Mouse (Mus musculus) heart, embryonic 16.5 days (tissue): ENCODE data around the gene Adra2b. TPM values are rescaled to one million over a fixed set of nuclear protein-coding genes. Genes with fewer than 3 reads are reported as not detected.

Source experiments
- ATAC-seq: fragments of 200-750 bp; cut with Nextera tagmentation; replicated peaks from 2 replicates; pipeline ENCODE4 v1.8.0; 2017; ENCODE audit warnings: moderate number of reproducible peaks; ENCODE audit not compliant: insufficient read depth, low FRiP score; ENCODE audit errors: extremely low read depth
- H3K27ac ChIP-seq: fragments of 300-500 bp; sonication (generic); 2 replicates; pipeline ENCODE4 v1.5.1; 2014; ENCODE audit warnings: mild to moderate bottlenecking, low read length, control low read depth, moderate library complexity
- H3K27me3 ChIP-seq: fragments of 300-500 bp; sonication (generic); 2 replicates; pipeline ENCODE4 v1.6.1; 2014; ENCODE audit warnings: low read length, mixed read lengths; ENCODE audit not compliant: control insufficient read depth, insufficient read depth
- H3K36me3 ChIP-seq: fragments of 300-500 bp; sonication (generic); 2 replicates; pipeline ENCODE4 v1.6.1; 2014; ENCODE audit not compliant: control insufficient read depth, insufficient read depth
- H3K4me1 ChIP-seq: fragments of 300-500 bp; sonication (generic); 2 replicates; pipeline ENCODE4 v1.6.1; 2014; ENCODE audit warnings: low read length, mixed read lengths; ENCODE audit not compliant: control insufficient read depth, insufficient read depth
- H3K4me2 ChIP-seq: fragments of 300-500 bp; sonication (generic); 2 replicates; pipeline ENCODE4 v1.6.1; 2014; ENCODE audit warnings: low read depth, mild to moderate bottlenecking, control low read depth, low read length
- H3K4me3 ChIP-seq: fragments of 300-500 bp; sonication (generic); 2 replicates; pipeline ENCODE4 v1.5.1; 2014; ENCODE audit warnings: mild to moderate bottlenecking, control low read depth, low read length
- H3K9ac ChIP-seq: fragments of 300-500 bp; sonication (generic); 2 replicates; pipeline ENCODE4 v1.6.1; 2014; ENCODE audit warnings: low read length, control low read depth
- H3K9me3 ChIP-seq: fragments of 300-500 bp; sonication (generic); replicated peaks from 2 replicates; pipeline ENCODE4 v1.6.1; 2016; ENCODE audit warnings: low read length; ENCODE audit not compliant: control insufficient read depth
- WGBS: fragments of 180-500 bp; shearing (Covaris S2); extraction: QIAGEN DNeasy Blood & Tissue Kit; methylation state at CpG from one replicate; pipeline ENCODE4 v1.1.7; 2014; 5-methylcytosine and 5-hydroxymethylcytosine counted together
- polyA plus RNA-seq: library from polyadenylated mRNA; unstranded; fragments of >200 nt; fragmentation: Nextera tagmentation; extraction: Ambion mirVana; gene quantifications from 2 replicates; pipeline ENCODE4 v1.2.1, GENCODE M21; 2015

Adra2b gene
- polyA plus RNA-seq, 1 experiment from 2014 or later, result 1.3 TPM

GRCm38 (mm10) chr2:127363282-127363652 lies 259 bp downstream of the Adra2b start:
- Histone ChIP-seq H3K4me3 (peak overlapping the region; percentile 52), H3K27me3 (peaks cover 58% of the 10 kb centered on the region), H3K9ac (peak overlapping the region; percentile 63), H3K9me3 (no peaks in the 10 kb centered on the region), H3K36me3 (no peaks in the 10 kb centered on the region), H3K4me2 (peak overlapping the region; percentile 81), H3K27ac (no peak overlapping the region), H3K4me1 (peaks cover 13% of the 10 kb centered on the region)
- 0 out of 2 replicates have a peak, but pooled peaks have one; percentile 4 for ATAC-seq
- WGBS, result under 1% methylated on average over 28 of the region's 28 CpGs

GRCm38 (mm10) chr2:127363696-127364095 lies 688 bp downstream of the Adra2b start:
- no peak for ATAC-seq
- no peak overlapping the region for H3K9ac ChIP-seq
- H3K4me3 ChIP-seq, result peak overlapping the region; percentile 52
- peaks cover 58% of the 10 kb centered on the region for H3K27me3 ChIP-seq
- H3K4me1 ChIP-seq, result peaks cover 13% of the 10 kb centered on the region
- no peak overlapping the region for H3K27ac ChIP-seq
- H3K9me3 ChIP-seq, result no peaks in the 10 kb centered on the region
- WGBS, result 2% methylated on average over 20 of the region's 20 CpGs
- no peaks in the 10 kb centered on the region for H3K36me3 ChIP-seq
- H3K4me2 ChIP-seq, result peak overlapping the region; percentile 81

GRCm38 (mm10) chr2:127364452-127364851 lies 1.4 kb downstream of the Adra2b start:
- peaks cover 13% of the 10 kb centered on the region for H3K4me1 ChIP-seq
- no peak overlapping the region for H3K9ac ChIP-seq
- ATAC-seq, result no peak
- no peak overlapping the region for H3K4me2 ChIP-seq
- no peaks in the 10 kb centered on the region for H3K9me3 ChIP-seq
- H3K27me3 ChIP-seq, result peaks cover 58% of the 10 kb centered on the region
- no peak overlapping the region for H3K27ac ChIP-seq
- H3K36me3 ChIP-seq, result no peaks in the 10 kb centered on the region
- H3K4me3 ChIP-seq, result peak overlapping the region; percentile 9; the same call in 1 of the 2 replicates
- WGBS, result 16% methylated on average over 8 of the region's 8 CpGs

- H3K27me3 ChIP-seq, result peaks cover 42% of the 10 kb centered on the region
- peaks cover 30% of the 10 kb centered on the region for H3K4me1 ChIP-seq
- no peak overlapping the region for H3K4me3 ChIP-seq
- 45% methylated on average over 10 of the region's 10 CpGs for WGBS
- no peak for ATAC-seq
- H3K27ac ChIP-seq, result no peak overlapping the region
- H3K4me2 ChIP-seq, result no peak overlapping the region
- H3K36me3 ChIP-seq, result no peaks in the 10 kb centered on the region
- no peaks in the 10 kb centered on the region for H3K9me3 ChIP-seq
- H3K9ac ChIP-seq, result no peak overlapping the region
Measured at GRCm38 (mm10) chr2:127367126-127367820, 4.3 kb downstream of the Adra2b start.

- no peak overlapping the region for H3K27ac ChIP-seq
- H3K4me2 ChIP-seq, result no peak overlapping the region
Measured at GRCm38 (mm10) chr2:127369703-127370376, 6.8 kb downstream of the Adra2b start.

GRCm38 (mm10) chr2:127370561-127371483 lies 7.8 kb downstream of the Adra2b start:
- Histone ChIP-seq H3K4me1 (peaks cover 29% of the 10 kb centered on the region), H3K27ac (peak overlapping the region; percentile 68), H3K9ac (peak overlapping the region; percentile 54), H3K27me3 (peaks cover 9% of the 10 kb centered on the region), H3K4me2 (peak overlapping the region; percentile 35), H3K4me3 (no peak overlapping the region), H3K36me3 (no peaks in the 10 kb centered on the region), H3K9me3 (no peaks in the 10 kb centered on the region)
- ATAC-seq, result 0 out of 2 replicates have a peak, but pooled peaks have one; percentile 15
- 20% methylated on average over 9 of the region's 9 CpGs for WGBS

More at GRCm38 (mm10) chr2:127369703-127370376, 6.8 kb downstream of the Adra2b start:
- Histone ChIP-seq H3K4me3 (no peak overlapping the region), H3K27me3 (peaks cover 18% of the 10 kb centered on the region), H3K9me3 (no peaks in the 10 kb centered on the region), H3K4me1 (peaks cover 21% of the 10 kb centered on the region), H3K9ac (no peak overlapping the region), H3K36me3 (no peaks in the 10 kb centered on the region)
- no peak for ATAC-seq
- 63% methylated on average over 5 of the region's 5 CpGs for WGBS

- H3K9ac ChIP-seq, result peak overlapping the region; percentile 54
- no peaks in the 10 kb centered on the region for H3K9me3 ChIP-seq
- peak; percentile 41; the same call in 1 of the 2 replicates for ATAC-seq
- 86% methylated on average over 1 of the region's 1 CpGs for WGBS
- no peak overlapping the region for H3K27ac ChIP-seq
- no peak overlapping the region for H3K4me3 ChIP-seq
- H3K27me3 ChIP-seq, result peaks cover 2% of the 10 kb centered on the region
- no peak overlapping the region for H3K4me2 ChIP-seq
- H3K36me3 ChIP-seq, result no peaks in the 10 kb centered on the region
- peaks cover 30% of the 10 kb centered on the region for H3K4me1 ChIP-seq
Measured at GRCm38 (mm10) chr2:127371484-127371861, 8.5 kb downstream of the Adra2b start.

DNA sequence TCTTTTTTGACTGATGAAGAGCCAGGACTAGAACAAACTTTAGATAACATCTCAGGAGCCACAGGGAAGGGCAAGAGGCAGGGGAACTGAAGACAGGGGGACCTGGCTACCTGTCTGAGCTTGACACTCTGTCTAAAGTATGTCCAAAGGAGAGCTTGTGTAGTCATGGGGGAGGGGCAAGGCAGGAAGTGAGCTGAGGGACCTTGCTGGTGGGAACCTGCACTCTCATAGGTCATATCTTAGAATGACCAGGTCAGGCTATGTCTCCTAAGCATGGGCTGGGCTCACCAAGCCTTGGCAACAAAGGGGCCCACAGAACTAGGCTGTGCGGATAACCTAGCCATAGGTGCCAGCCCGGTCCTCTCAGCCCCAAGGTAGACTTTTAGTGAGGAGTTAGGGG lies 9.1 kb downstream of the Adra2b start:
- ATAC-seq, result no peak
- H3K9me3 ChIP-seq, result no peaks in the 10 kb centered on the region
- no peak overlapping the region for H3K4me3 ChIP-seq
- no peaks in the 10 kb centered on the region; the same call in none of the 2 replicates for H3K27me3 ChIP-seq
- H3K4me2 ChIP-seq, result no peak overlapping the region
- H3K36me3 ChIP-seq, result no peaks in the 10 kb centered on the region
- H3K4me1 ChIP-seq, result peaks cover 30% of the 10 kb centered on the region
- no peak overlapping the region for H3K9ac ChIP-seq
- H3K27ac ChIP-seq, result no peak overlapping the region
- WGBS, result 95% methylated on average over 2 of the region's 2 CpGs
